In the genomic region with DNA sequence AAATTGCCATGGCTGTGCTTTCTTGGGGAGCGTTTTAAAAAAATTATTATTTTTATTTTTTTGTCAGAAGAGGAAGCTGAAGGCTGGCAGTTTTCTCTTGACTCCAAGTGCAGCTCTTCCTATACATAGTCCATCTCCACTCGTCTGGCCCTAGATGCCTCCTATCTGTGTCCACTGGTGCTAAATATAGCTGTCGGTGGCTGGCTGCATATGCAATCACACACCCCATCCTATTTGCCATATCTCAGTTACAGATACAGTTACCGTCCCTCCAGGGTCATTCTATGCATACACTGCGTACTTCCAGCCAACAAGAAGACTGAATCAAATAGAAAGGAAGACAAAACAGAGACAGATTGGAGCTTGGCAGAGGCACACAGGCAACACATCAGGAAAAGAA, we compare ENCODE assay signal across 11 mouse cellular contexts.
DNase-seq lines count a peak whose midpoint lies in the region; ATAC-seq and TF ChIP-seq lines count a peak whose summit lies in the region.
"Had no signal": no experiment of that assay in that cellular context is flagged by ENCODE, and none has a peak within 500 bp of the region (broad histone marks: within the 10 kb centered on the region; RNA-seq: fewer than 3 reads in every experiment).

No protein-coding gene starts in this region.

- peaks cover 20% of the 10 kb centered on the region for H3K4me1 ChIP-seq in forebrain, embryonic 13.5 days
- H3K4me1 ChIP-seq in forebrain, embryonic 11.5 days (replicated peaks; ENCODE audit: control insufficient read depth, insufficient read depth, low read length), result peaks cover 8% of the 10 kb centered on the region; the same call in 1 of the 2 replicates
- peaks cover 3% of the 10 kb centered on the region for H3K4me1 ChIP-seq in hindbrain, embryonic 11.5 days (replicated peaks; ENCODE audit: control insufficient read depth, insufficient read depth, low read length)
- peaks cover 13% of the 10 kb centered on the region for H3K4me1 ChIP-seq in hindbrain, embryonic 16.5 days (ENCODE audit: control insufficient read depth, insufficient read depth, low read depth, low read length)
- H3K4me1 ChIP-seq in limb, embryonic 12.5 days (replicated peaks), result peaks cover 30% of the 10 kb centered on the region

- 53% methylated on average over 5 of the region's 5 CpGs for WGBS in forebrain, embryonic 13.5 days
- 50% methylated on average over 5 of the region's 5 CpGs for WGBS in forebrain, embryonic 11.5 days
- WGBS in hindbrain, embryonic 11.5 days, result 49% methylated on average over 5 of the region's 5 CpGs
- 47% methylated on average over 5 of the region's 5 CpGs for WGBS in hindbrain, embryonic 16.5 days
- WGBS in limb, embryonic 12.5 days, result 48% methylated on average over 5 of the region's 5 CpGs

- H3K27me3 ChIP-seq in forebrain, embryonic 13.5 days, result peaks cover 45% of the 10 kb centered on the region
- H3K27me3 ChIP-seq in forebrain, embryonic 11.5 days (ENCODE audit: control insufficient read depth, insufficient read depth, low read length), result peaks cover 31% of the 10 kb centered on the region
- peaks cover 38% of the 10 kb centered on the region for H3K27me3 ChIP-seq in hindbrain, embryonic 11.5 days (ENCODE audit: control insufficient read depth, insufficient read depth, low read length)
- peaks cover 16% of the 10 kb centered on the region for H3K27me3 ChIP-seq in hindbrain, embryonic 16.5 days (replicated peaks; ENCODE audit: control insufficient read depth, insufficient read depth, low read length)
- H3K27me3 ChIP-seq in limb, embryonic 12.5 days, result peaks cover 45% of the 10 kb centered on the region

- H3K4me3 ChIP-seq in forebrain, embryonic 13.5 days, result no peak overlapping the region
- no peak overlapping the region for H3K4me3 ChIP-seq in forebrain, embryonic 11.5 days (ENCODE audit: low read depth, low read length)
- H3K4me3 ChIP-seq in hindbrain, embryonic 11.5 days (ENCODE audit: low read depth, low read length), result no peak overlapping the region
- no peak overlapping the region for H3K4me3 ChIP-seq in hindbrain, embryonic 16.5 days (ENCODE audit: low read length)
- H3K4me3 ChIP-seq in limb, embryonic 12.5 days (replicated peaks), result peak overlapping the region; percentile 55; the same call in 1 of the 2 replicates

- no peak for TF ChIP-seq CTCF in brain, embryonic 14.5 days (IDR thresholded peaks at IDR 0.05; ENCODE audit: borderline replicate concordance, extremely low read depth, insufficient read depth, insufficient read length)

- H3K36me3 ChIP-seq in forebrain, embryonic 13.5 days (ENCODE audit: poor library complexity, severe bottlenecking), result no peaks in the 10 kb centered on the region
- no peaks in the 10 kb centered on the region for H3K36me3 ChIP-seq in forebrain, embryonic 11.5 days (ENCODE audit: control insufficient read depth, insufficient read depth, low read length)
- H3K36me3 ChIP-seq in hindbrain, embryonic 11.5 days (ENCODE audit: control insufficient read depth, insufficient read depth, low read length), result no peaks in the 10 kb centered on the region
- H3K36me3 ChIP-seq in hindbrain, embryonic 16.5 days (ENCODE audit: control insufficient read depth, insufficient read depth, low read length), result no peaks in the 10 kb centered on the region
- no peaks in the 10 kb centered on the region for H3K36me3 ChIP-seq in limb, embryonic 12.5 days
- H3K36me3 ChIP-seq: G1E; limb, embryonic 15.5 days had no signal

- no peak overlapping the region for H3K9ac ChIP-seq in forebrain, embryonic 13.5 days
- no peak overlapping the region for H3K9ac ChIP-seq in forebrain, embryonic 11.5 days (ENCODE audit: low read length)
- H3K9ac ChIP-seq in hindbrain, embryonic 11.5 days (ENCODE audit: low read depth, low read length), result no peak overlapping the region
- H3K9ac ChIP-seq in hindbrain, embryonic 16.5 days (ENCODE audit: low read depth, low read length), result no peak overlapping the region
- H3K9ac ChIP-seq in limb, embryonic 12.5 days (replicated peaks), result no peak overlapping the region
- H3K9ac ChIP-seq: limb, embryonic 15.5 days had no signal

- ATAC-seq in forebrain, embryonic 13.5 days, result no peak
- no peak for ATAC-seq in forebrain, embryonic 11.5 days (replicated peaks; ENCODE audit: low FRiP score)
- ATAC-seq in hindbrain, embryonic 11.5 days (ENCODE audit: low FRiP score), result no peak
- ATAC-seq in hindbrain, embryonic 16.5 days, result no peak
- no peak for ATAC-seq in limb, embryonic 12.5 days (ENCODE audit: insufficient number of reproducible peaks, insufficient read depth, low FRiP score, low TSS enrichment, low read depth)
- no peak for ATAC-seq in frontal cortex, adult (ENCODE audit: low TSS enrichment)

- TF ChIP-seq POLR2A in brain, embryonic 14.5 days (IDR thresholded peaks at IDR 0.05; ENCODE audit: borderline replicate concordance, extremely low read depth, insufficient read depth, insufficient read length, poor library complexity, severe bottlenecking), result no peak

- no peaks in the 10 kb centered on the region for H3K9me3 ChIP-seq in forebrain, embryonic 13.5 days (replicated peaks)
- no peaks in the 10 kb centered on the region for H3K9me3 ChIP-seq in forebrain, embryonic 11.5 days (ENCODE audit: control insufficient read depth, low read length)
- no peaks in the 10 kb centered on the region for H3K9me3 ChIP-seq in hindbrain, embryonic 11.5 days (ENCODE audit: control insufficient read depth, low read length)
- no peaks in the 10 kb centered on the region for H3K9me3 ChIP-seq in hindbrain, embryonic 16.5 days (ENCODE audit: control insufficient read depth, low read length)
- no peaks in the 10 kb centered on the region for H3K9me3 ChIP-seq in limb, embryonic 12.5 days
- H3K9me3 ChIP-seq: G1E; limb, embryonic 15.5 days had no signal

- H3K4me2 ChIP-seq in forebrain, embryonic 13.5 days, result peak overlapping the region; percentile 98
- H3K4me2 ChIP-seq in forebrain, embryonic 11.5 days (ENCODE audit: low read depth, low read length, severe bottlenecking), result no peak overlapping the region
- H3K4me2 ChIP-seq in hindbrain, embryonic 11.5 days (replicated peaks; ENCODE audit: low read depth, low read length), result no peak overlapping the region
- H3K4me2 ChIP-seq in hindbrain, embryonic 16.5 days (ENCODE audit: low read length), result no peak overlapping the region
- H3K4me2 ChIP-seq in limb, embryonic 12.5 days, result peak overlapping the region; percentile 97; the same call in 1 of the 2 replicates

- no peak overlapping the region for H3K27ac ChIP-seq in forebrain, embryonic 13.5 days
- H3K27ac ChIP-seq in forebrain, embryonic 11.5 days (ENCODE audit: low read depth, low read length), result no peak overlapping the region
- no peak overlapping the region for H3K27ac ChIP-seq in hindbrain, embryonic 11.5 days (ENCODE audit: low read depth, low read length)
- no peak overlapping the region for H3K27ac ChIP-seq in hindbrain, embryonic 16.5 days (ENCODE audit: low read depth, low read length)
- no peak overlapping the region for H3K27ac ChIP-seq in limb, embryonic 12.5 days
- H3K27ac ChIP-seq: limb, embryonic 15.5 days had no signal

- DNase-seq in forebrain, embryonic 11.5 days (ENCODE audit: low spot score), result no peak
- DNase-seq in hindbrain, embryonic 11.5 days (ENCODE audit: low spot score), result peak; percentile 16
- peak; percentile 5 for DNase-seq in brain, embryonic 14.5 days (ENCODE audit: low read depth)
- no peak for DNase-seq in thymus, postnatal 25 days
- DNase-seq: lung, postnatal 14 days had no signal

Comparison
In these comparisons a context has a peak if more than half of its experiments do, and no peak if none do; other contexts are left out.
1. H3K4me2 ChIP-seq: peak in forebrain, embryonic 13.5 days (single experiment) and limb, embryonic 12.5 days (single experiment); none in forebrain, embryonic 11.5 days (single experiment), hindbrain, embryonic 11.5 days (single experiment) and hindbrain, embryonic 16.5 days (single experiment).
2. DNase-seq: peak in hindbrain, embryonic 11.5 days (single experiment) and brain, embryonic 14.5 days (single experiment); none in forebrain, embryonic 11.5 days (single experiment) and thymus, postnatal 25 days (single experiment).